Mouse (Mus musculus) ovary, postnatal 36 days (tissue): ENCODE results near the gene Itgb1.

Experiments
- DNase-seq: peaks from one replicate; pipeline ENCODE4 v3.0.0; 2022; ENCODE audit warnings: low spot score, mixed read lengths

The Itgb1 gene

GRCm38 (mm10) chr8:128685507-128686428 lies at the start of gene Itgb1:
TSS of gene Itgb1 (plus strand) at chr8:128685654.
- DNase-seq: peak; percentile 95

DNA sequence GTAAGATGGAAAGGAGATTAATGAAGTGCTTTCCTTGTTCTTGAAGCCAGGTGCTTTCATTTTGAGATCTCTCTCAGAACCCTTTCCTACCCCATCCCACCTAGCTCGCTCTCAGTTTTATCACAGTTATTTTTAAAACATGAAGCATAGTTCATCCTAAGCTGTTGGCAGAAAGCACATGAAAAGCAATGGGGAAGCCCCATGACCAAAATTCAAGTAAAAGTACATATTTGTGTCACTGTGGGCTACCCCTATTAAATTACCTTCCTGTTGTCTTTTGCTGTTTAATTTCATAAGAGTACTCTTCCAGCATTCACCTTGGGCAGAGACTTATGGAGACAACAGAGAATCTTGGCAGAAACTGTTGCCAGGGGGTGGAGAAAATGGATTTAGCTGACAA lies 42.4 kb upstream of the Itgb1 start:
- DNase-seq: no peak

DNA sequence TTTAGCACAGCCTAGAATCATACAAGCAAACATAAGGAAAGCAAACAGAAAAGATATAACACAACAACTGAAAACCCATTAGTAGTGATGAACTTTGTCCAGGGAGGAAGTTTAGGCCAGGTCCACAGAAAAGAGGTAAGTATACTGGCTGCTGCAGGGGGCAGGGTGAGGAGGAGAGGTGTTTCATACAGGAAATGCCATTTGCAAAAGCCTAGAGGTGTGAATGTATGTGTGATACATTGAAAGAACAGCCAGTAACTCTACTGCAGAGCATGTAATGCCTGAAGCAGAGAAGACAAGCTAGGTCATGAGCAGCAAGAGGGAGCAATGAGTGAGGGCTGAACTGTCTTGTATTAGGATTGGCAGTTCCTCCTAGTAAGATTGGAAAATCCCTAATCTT lies 40.0 kb upstream of the Itgb1 start:
- DNase-seq: no peak

- DNase-seq: no peak
These were observed 39.0 kb upstream of the Itgb1 start for GRCm38 (mm10) chr8:128646456-128646855.

- no peak for DNase-seq
These were observed 37.4 kb upstream of the Itgb1 start for GRCm38 (mm10) chr8:128648071-128648470.

DNA sequence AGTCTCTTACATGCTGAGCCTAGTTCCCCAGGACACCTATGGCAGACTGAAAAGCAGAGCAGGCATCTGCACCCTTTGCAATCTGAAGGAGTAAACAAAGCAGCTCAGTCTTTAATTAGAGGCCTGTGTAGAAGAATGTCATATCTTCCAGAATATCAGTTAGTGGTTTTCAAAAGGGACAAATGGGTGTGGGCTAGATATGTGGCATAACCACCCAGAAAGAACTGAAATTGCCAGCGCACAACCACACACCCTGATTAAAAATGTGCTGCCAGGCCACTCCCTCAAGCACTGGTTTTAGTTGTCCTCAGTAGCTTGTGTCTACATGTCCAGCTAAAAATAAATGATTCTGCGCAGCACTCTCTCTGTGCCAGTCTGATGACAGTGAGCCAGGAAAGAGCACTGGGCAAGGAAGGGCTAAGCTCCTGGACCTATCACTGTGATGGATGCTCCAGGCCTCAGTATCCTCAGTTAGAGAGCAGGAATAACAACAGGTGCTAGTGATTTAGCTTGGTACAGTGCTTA lies 35.1 kb upstream of the Itgb1 start:
- DNase-seq: no peak

GRCm38 (mm10) chr8:128652399-128653109 lies 32.9 kb upstream of the Itgb1 start:
- no peak for DNase-seq

- DNase-seq: no peak
These were observed 31.7 kb upstream of the Itgb1 start for GRCm38 (mm10) chr8:128653642-128654364.

GRCm38 (mm10) chr8:128654365-128655099 lies 30.9 kb upstream of the Itgb1 start:
- peak; percentile 57 for DNase-seq

GRCm38 (mm10) chr8:128662144-128662543 lies 23.3 kb upstream of the Itgb1 start:
- no peak for DNase-seq

DNA sequence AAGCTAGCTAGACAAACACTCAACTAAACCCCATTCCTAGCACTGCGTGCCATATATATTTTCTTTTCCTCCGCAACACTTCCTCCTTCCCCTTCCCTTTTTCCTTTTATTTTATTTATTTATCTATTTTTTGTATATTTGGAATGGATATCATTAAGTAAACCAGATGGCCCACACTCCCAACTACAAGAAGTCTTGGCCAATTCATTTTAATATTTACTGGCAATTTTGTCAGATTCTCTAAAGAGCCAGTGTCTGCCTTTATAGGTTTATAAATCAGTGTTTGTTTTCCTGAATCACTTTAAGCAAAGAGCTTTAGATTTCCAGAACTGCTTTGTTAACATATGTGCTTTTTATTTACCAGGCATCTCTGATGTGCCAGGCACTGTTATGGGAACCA lies 22.8 kb upstream of the Itgb1 start:
- no peak for DNase-seq

- no peak for DNase-seq
These were observed 22.3 kb upstream of the Itgb1 start for GRCm38 (mm10) chr8:128663106-128663505.

DNA sequence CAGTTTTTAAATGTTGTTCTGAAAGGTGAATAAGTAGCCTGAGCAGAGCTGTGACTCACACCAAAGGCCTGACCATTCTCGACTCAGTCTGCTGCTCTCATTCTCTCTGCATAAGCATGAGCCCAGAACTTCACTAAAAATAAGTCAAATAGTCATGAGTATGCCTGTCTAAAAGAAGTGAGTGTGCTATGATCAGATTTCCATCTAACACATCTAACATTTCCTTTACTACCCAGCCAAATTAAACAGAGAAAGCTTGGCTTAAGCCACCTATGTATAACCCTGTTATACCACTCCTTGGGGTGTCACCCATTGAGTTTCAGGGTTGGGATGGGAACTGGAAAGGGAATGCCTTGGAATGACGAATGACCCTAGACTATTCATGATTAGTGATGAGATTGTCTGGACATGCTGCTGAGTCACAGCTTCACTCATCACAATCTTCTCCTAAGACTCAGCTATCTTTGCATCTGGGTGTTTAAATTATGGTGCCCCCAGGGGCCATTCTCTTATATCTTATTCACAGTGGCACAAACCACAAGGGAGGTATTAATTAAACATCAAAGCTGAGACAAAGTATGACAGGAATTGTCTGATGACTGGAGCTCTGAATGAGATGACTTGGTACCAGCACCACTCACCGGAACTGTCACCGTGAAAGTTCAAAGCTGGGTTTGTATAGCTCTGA lies 18.7 kb upstream of the Itgb1 start:
- no peak for DNase-seq

- no peak for DNase-seq
These were observed 13.6 kb upstream of the Itgb1 start for GRCm38 (mm10) chr8:128671813-128672212.

- no peak for DNase-seq
These were observed 13.0 kb upstream of the Itgb1 start for GRCm38 (mm10) chr8:128672441-128672840.

DNA sequence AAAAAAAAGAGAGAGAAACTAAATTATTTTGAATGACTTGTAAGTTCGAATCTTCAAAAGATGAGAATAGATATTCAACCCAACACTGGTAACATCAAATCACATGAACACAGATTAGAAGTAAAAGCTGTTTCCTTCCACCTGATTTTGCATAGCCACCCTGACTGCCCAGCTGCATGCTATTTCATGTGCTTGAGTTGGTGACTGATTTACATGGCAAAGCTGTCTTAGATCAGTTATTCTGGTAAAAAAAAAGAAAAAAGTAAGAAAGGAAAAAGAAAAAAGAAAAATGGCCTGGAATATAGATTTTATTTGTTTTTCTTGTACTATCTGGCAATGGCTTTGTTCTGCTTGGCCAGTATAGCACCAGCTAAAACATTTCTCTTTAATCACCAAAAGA lies 12.5 kb upstream of the Itgb1 start:
- no peak for DNase-seq

- DNase-seq: no peak
These were observed 9.4 kb upstream of the Itgb1 start for GRCm38 (mm10) chr8:128675848-128676629.

DNA sequence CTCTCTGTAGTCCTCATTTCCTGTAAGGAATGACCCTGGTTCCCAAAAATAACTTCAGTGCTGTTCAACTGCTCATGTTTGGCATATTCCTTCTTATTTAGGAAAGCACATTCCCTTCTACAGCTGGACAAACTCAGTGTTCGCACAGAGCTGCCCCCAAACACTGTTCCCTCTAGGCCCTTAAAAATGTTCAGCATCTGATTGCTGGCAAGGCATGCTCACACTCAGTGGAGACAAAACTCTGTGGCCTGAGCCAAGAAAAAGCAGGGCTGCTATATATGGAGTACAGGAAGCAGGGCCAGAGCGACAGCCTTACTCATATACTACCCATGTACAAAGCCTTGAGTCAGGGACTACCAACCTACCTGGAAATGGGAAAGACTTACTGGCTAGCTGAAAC lies 5.5 kb upstream of the Itgb1 start:
- no peak for DNase-seq

DNA sequence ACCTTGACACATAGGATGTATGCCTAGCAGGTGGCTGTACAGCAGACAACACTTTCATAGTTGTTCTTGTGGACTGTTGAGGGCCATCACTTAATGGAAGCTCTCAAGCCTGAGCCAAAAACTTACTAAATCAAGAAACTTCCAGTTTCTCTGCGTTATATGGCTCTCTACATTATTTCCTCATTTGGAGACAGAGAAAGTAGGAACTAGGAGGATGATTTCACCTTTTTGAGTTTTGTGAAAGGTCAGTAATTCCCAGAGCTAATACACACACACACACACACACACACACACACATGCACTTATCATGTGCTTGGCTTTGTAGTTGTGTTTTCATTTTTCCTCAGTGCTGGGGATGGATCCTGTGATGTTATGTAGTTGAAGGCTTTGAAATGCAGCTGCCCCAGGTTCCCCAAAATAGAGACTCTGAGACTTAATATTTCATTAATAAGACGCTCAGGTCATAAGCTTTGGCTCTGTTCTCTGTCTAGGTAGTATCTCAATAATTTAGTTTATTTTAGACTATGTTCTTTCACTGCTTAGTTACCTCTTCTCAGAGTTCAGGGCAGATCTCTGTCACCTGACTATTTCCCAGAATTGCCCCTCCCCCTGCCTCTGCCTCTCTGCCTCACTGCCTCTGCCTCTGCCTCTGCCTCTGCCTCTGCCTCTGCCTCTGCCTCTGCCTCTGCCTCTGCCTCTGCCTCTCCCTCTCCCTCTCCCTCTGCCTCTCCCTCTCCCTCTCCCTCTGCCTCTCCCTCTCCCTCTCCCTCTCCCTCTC lies 4.7 kb upstream of the Itgb1 start:
- DNase-seq: no peak
